Mouse (Mus musculus): ENCODE data around the gene Bpi. TPM values are rescaled to one million over a fixed set of nuclear protein-coding genes. Genes with fewer than 3 reads are reported as not detected.

Gene Bpi
- total and polyA plus RNA-seq, 3 experiments, result 0.17 to 0.81 (median 0.51) TPM

DNA sequence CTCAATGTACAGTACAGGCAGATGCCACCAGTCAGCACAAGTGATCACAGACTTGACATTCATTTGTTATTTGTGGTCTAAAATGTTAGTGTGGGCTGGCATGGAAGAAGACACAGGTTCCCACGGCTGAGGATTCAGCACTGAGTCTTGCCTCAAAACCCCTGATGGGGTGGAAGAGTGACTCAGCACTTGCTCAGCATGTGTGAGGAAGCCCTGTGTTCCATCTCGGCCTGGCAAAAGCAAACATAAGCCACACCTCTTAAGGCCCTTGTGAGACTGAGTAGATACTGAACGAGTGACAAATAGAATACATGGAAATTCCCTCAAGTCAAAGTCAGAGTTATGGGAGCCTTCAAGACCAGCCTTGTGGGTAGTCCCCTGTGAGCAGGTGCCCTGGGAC is 24.8 kb upstream of the Bpi start:
- TF ChIP-seq USF2 (conservative IDR thresholded peaks at IDR 0.05; ENCODE audit: low read depth, low read length), result no peak
- TF ChIP-seq CHD1 (IDR thresholded peaks at IDR 0.05; ENCODE audit: low read depth, low read length), result no peak
- TF ChIP-seq ZKSCAN1 (IDR thresholded peaks at IDR 0.05; ENCODE audit: borderline replicate concordance, low read depth, low read length), result no peak
- 0 out of 2 replicates have a peak, but pooled peaks have one; percentile 7 for TF ChIP-seq ETS1 (conservative IDR thresholded peaks at IDR 0.05; ENCODE audit: low read depth, low read length)
- TF ChIP-seq JUN (IDR thresholded peaks at IDR 0.05; ENCODE audit: insufficient read depth, low read depth, low read length), result no peak
- no peak for TF ChIP-seq EP300 (IDR thresholded peaks at IDR 0.05; ENCODE audit: low read length)
- no peak for TF ChIP-seq PAX5 (IDR thresholded peaks at IDR 0.05; ENCODE audit: low read length)
- peak; percentile 69; the same call in 1 of the 2 replicates for TF ChIP-seq MAFK (IDR thresholded peaks at IDR 0.05; ENCODE audit: insufficient replicate concordance, low read length)
- no peak for TF ChIP-seq UBTF (IDR thresholded peaks at IDR 0.05; ENCODE audit: low read depth, low read length)
- TF ChIP-seq POLR2AphosphoS2 (IDR thresholded peaks at IDR 0.05; ENCODE audit: low read depth, low read length), result no peak
- no peak for TF ChIP-seq ZNF384 (IDR thresholded peaks at IDR 0.05; ENCODE audit: low read depth, low read length)
- TF ChIP-seq ZMIZ1 (IDR thresholded peaks at IDR 0.05; ENCODE audit: low read depth, low read length), result no peak
- no peak for TF ChIP-seq USF1 (IDR thresholded peaks at IDR 0.05; ENCODE audit: low read depth, low read length)
- TF ChIP-seq JUND (conservative IDR thresholded peaks at IDR 0.05; ENCODE audit: low read depth, low read length), result no peak
- Histone ChIP-seq H3K27ac (ENCODE audit: insufficient read depth, low read depth) (no peak overlapping the region), H3K27me3 (replicated peaks) (peaks cover 2% of the 10 kb centered on the region), H3K4me3 (replicated peaks in 1 of 3; ENCODE audit: low read depth in 2 of 3, low read length in 2 of 3, poor library complexity in 1 of 3) (no peak overlapping the region), H3K79me2 (replicated peaks; ENCODE audit: control insufficient read depth, extremely low read depth, insufficient read depth, poor library complexity, severe bottlenecking) (no peaks in the 10 kb centered on the region), H3K4me1 (ENCODE audit: control insufficient read depth in 1 of 2, insufficient read depth in 2 of 2) (peaks cover 11 to 42% of the 10 kb centered on the region in 2 experiments), H3K9ac (ENCODE audit: insufficient read depth, low read depth) (no peak overlapping the region), H3K9me3 (replicated peaks; ENCODE audit: low read length) (peaks cover 15% of the 10 kb centered on the region), H3K4me2 (ENCODE audit: insufficient read depth, low read depth, poor library complexity, severe bottlenecking) (no peak overlapping the region), H3K36me3 (replicated peaks in 1 of 2; ENCODE audit: control insufficient read depth in 1 of 2, insufficient read depth in 1 of 2, low read length in 1 of 2) (no peaks in the 10 kb centered on the region)
- dilution Hi-C loops (cut with MboI; ENCODE audit: extremely low pct_ligation_motif_present, extremely low pct_unique_long_range_greater_than_20kb, low sequenced_read_pairs), result no loop called here
- DNase-seq (ENCODE audit: extremely low read depth), result peak; percentile 54
- in situ Hi-C loops (cut with MboI; ENCODE audit: low pct_ligation_motif_present, low pct_unique_long_range_greater_than_20kb, low sequenced_read_pairs), result no loop called here

DNA sequence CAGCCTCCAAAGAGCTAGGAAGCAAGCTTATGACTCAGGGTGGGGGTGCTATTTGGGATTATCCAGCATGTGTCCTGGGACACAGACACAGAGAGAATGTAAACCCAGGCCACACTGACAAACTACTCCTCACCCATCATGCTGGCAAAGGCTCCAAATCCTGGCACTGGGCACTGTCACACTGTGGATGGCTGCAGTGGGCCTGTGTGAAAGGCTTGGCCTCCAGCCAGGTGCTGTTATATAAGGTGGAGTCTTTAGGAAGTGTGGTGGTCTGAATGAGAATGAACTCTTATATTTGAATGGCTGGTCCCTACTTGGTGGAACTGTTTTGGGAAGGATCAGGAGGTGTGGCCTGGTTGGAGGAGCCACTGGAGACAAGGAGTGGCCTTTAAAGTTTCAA is 21.2 kb upstream of the Bpi start:
- Histone ChIP-seq H3K79me2 (replicated peaks; ENCODE audit: control insufficient read depth, extremely low read depth, insufficient read depth, poor library complexity, severe bottlenecking) (no peaks in the 10 kb centered on the region), H3K27me3 (replicated peaks) (peaks cover 13% of the 10 kb centered on the region), H3K4me2 (ENCODE audit: insufficient read depth, low read depth, poor library complexity, severe bottlenecking) (no peak overlapping the region), H3K27ac (ENCODE audit: insufficient read depth, low read depth) (no peak overlapping the region), H3K9me3 (replicated peaks; ENCODE audit: low read length) (peaks cover 15% of the 10 kb centered on the region), H3K36me3 (replicated peaks in 1 of 2; ENCODE audit: control insufficient read depth in 1 of 2, insufficient read depth in 1 of 2, low read length in 1 of 2) (no peaks in the 10 kb centered on the region), H3K9ac (ENCODE audit: insufficient read depth, low read depth) (no peak overlapping the region), H3K4me3 (replicated peaks in 1 of 3; ENCODE audit: low read depth in 2 of 3, low read length in 2 of 3, poor library complexity in 1 of 3) (no peak overlapping the region), H3K4me1 (ENCODE audit: control insufficient read depth in 1 of 2, insufficient read depth in 2 of 2) (peaks cover 7 to 18% of the 10 kb centered on the region in 2 experiments)
- dilution Hi-C loops (cut with MboI; ENCODE audit: extremely low pct_ligation_motif_present, extremely low pct_unique_long_range_greater_than_20kb, low sequenced_read_pairs) (no loop called here), in situ Hi-C loops (cut with MboI; ENCODE audit: low pct_ligation_motif_present, low pct_unique_long_range_greater_than_20kb, low sequenced_read_pairs) (no loop called here)
- TF ChIP-seq MYC (IDR thresholded peaks at IDR 0.05; ENCODE audit: low read depth, low read length) (no peak), HCFC1 (IDR thresholded peaks at IDR 0.05; ENCODE audit: low read depth, low read length) (no peak)
- DNase-seq (ENCODE audit: extremely low read depth), result no peak

All from CH12.LX (cell line).